Mouse (Mus musculus) kidney, postnatal 25 days (tissue): Measurements from ENCODE around the gene Steap3.

ENCODE experiments used
- DNase-seq, 2 experiments: peaks; one replicate each; pipeline ENCODE4 v3.0.0; 2021; ENCODE audit warnings: mixed read lengths in 2 of 2

Steap3 gene

DNA sequence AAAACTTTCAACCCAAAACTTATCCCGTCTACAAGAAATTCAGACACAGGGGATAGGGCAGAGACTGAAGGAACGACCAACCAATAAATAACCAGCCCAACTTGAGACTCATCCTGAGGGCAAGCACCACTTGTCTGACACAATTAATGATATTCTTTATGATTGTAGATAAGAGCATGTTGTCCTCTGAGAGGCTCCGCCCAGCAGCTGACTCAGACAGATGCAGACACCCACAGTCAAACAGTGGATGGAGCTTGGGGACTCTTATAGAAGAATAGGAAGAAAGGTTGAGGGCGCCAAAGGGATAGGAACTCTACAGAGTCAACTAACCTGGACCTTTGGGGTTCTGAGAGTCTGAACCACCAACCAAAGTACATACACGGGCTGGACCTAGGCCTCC is 22.7 kb downstream of the Steap3 start:
- no peak for DNase-seq

DNA sequence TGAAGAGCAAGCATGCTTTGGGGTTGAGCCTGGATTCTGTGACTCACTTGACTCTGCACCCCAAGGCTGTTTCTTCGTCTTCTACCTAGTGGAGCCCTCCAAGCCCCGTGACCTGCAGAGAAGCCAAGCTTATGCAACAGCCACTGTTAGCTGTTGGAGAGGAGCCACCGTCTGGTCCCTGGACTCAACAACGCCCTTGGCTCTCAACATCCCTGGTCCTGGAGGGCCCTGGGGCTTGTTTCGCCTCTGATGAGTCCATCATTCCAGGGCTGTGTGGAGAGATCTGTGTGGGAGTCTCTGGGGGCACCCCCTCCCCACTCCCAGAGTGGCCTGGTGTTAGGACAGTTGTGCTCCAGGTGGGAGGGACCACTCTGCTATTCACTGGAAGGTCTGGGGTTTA is 24.3 kb downstream of the Steap3 start:
- DNase-seq, result peak; percentile 31 to 72

DNA sequence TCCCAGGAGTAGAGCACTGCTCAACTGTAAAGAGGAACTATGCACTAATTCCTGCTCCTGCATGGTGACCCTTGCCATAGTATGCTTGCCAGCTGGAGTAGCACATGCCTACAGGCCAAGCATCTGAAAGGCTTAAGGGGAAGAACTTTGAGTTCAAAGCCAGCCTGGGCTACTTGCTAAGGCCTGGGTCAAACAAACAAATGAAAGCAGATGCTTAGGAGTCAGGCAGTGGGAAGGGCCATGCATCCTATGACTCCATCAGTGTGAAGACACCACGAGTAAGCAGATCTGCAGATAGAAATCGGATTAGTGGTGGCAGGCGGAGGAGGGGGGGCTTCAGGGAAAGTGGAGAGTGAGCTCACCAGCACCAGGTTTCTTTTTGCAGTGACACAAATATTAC is 25.2 kb downstream of the Steap3 start:
- no peak for DNase-seq

DNA sequence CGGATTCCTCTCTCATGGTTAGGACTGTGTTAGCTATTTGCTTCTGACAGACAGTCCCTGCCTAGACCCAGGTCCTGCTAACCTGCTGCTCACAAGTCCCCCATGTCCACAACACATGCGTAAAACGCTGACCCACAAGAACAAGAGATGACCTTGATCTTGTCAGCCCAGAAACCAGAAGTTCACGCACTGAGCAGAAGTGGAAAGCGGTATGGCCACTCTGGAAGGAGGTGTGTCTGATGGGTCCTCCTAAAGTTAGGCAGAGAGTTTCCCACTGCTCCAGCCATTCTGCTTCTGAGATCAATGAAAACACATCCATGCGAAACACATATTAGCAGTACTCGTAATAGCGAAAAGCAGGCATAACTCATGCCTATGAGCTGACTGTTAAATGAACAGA is 25.6 kb downstream of the Steap3 start:
- DNase-seq, result no peak

DNA sequence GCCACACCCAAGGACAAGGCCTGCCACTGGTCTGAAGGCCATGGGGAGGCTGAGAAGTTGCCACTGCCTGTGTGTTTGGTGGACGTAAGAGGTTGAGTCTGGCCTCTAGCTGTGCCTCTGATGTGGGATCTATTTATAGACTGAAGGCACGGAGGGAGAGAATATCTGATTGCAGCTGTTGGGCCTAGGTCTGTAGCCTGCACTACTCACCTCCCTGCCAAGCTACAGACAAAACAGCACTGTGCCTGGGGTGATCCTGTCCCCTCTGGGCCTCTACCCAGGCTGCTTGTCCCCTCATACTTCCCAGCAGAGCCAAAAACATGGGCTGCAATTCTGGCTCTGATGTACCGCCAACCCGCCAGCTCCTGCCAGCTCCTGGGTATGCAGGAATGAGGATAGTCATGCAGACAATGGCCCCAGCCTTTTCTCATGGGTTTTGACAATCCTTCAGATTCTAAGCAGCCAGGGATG is 26.8 kb downstream of the Steap3 start:
- no peak for DNase-seq

DNA sequence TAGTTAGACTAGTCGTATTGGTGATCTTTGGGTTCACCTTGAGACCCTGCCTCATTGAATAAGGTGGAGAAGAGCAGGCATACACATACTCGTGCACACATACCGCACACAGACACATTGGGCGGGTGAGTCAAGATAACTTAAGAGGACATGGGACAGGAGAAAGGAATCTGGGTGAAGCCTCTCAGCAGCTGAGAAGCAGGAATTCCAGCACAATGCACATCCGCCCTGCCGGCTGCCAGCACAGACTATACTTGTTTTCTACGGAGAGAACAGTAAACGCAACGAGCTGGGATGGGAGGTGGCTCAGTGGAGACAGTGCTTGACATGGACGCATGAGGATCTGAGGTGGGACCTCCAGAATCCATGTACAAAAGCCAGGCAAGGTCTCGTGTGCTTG is 27.9 kb downstream of the Steap3 start:
- DNase-seq, result no peak

DNA sequence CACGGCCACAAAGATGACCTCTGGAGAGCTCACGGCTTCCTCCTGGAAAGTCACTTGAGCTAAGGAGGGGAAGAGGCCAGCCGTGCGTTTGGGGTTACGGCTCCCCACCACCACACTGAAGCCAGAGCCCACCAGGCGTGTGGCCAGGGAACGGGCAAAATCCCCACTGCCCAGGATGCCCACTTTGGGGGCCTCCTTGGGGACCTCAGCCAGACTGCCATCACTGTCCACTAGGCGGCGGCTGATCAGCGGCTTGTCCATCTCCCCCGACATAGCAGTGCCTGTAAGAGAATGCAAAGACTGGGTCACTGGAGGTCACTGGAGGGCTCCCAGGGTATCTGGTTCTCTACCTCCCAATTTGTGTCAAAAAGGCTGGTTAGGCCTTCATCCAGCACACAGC is 28.5 kb downstream of the Steap3 start:
- no peak for DNase-seq

DNA sequence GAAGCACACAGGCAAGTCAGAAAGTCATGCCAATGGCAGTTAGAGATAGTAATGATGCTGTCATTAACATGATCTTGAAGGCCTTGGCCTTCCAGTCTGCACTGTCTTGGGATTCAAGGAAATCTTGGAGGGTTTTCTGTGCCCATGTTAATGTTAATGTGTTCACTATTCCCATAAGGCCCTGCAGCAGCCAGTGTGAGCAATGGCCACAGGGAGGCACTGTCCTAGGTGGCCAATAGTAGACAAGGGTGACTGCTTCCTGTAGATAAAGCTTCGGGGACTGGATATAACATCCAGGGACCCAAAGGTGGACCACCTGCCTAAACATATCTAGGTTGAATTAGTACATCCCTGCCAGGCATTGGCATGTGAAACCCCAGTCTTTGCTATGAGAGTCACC is 35.4 kb downstream of the Steap3 start:
- DNase-seq, result no peak

DNA sequence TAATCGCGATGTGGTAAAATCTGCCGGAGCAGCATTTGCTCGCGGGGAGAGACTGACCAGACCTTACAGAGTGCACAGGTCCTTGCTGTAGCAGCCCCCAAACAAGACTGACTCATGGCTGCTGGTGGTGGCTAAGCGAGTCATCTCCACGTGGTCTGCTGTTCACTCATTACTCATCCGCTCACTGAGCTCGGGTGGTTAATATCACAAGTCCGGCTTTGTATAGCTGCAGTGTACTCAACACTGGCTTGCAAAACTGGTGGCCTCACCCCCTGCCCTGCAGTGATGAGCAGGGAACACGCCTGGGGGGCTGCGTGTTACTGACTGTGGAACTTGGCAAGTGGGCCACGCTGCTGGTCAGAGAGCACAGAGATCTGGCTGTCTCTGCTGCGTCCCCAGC is 36.1 kb downstream of the Steap3 start:
- DNase-seq, result no peak

DNA sequence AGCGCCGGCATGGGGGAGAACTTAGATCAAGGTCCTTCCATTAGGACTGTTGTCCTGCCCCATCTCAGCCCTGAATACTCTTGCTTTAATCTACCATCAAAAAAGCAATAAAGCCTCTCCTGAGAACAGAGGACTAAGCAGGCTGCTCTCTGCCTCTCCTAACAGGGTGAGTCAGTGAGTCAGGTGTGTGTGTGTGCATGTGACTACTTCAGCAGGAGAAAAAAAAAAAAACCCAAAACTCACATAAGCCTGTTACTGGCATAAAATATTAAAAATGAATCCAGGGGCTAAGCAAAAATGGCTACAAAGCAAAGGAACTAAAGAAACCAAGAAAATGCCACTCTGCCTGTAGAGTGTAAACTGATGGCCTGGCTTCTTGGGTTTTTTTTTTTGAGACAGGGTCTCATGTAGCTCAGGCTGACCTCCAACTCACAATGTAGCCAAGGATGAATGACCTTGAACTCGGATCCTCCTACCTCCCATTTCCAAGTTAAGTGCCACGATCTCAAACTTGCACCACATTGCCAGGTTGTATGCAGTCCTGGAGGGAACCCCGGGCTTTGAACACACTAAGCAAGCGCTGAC is 36.8 kb downstream of the Steap3 start:
- no peak for DNase-seq

DNA sequence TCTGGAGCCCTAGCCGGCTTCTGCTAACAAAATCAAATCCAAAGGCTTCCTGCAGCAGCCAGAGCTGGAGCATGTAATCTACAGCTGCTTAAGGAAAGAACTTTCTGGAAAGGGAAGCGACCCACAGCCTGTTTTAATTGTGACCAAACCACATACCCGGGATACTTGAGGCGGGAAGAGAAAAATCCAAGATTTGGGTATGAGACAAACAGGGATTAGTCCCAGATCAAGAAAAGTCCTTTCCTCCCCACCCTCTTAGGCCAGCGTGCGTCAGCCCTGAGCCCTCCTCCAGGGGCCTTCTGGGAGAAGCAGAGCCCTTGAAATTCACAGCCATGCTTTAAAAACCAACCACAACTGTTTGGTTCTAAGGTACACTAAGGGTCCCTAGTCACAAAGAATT is 40.3 kb downstream of the Steap3 start:
- DNase-seq, result no peak

DNA sequence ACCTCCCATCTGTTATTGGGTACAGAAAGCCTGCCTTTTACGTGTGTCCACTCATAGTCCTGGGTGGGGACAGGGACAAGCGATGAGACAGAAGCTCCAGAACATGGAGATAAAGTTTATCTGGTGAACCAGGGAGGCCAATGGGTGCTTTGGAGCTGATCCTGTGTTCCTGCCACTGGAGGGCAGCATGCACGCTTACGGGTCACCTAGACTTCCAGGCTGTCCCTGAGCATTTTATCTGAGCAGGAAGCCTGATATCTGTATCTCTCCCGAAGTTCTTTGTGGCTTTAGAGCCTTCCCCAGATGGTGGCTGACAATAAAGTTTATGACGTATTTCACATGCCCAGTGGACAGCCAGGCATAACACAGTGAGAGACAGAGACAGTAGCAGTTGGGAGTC is 41.2 kb downstream of the Steap3 start:
- DNase-seq, result peak in 1 of 2 experiments; percentile 53

DNA sequence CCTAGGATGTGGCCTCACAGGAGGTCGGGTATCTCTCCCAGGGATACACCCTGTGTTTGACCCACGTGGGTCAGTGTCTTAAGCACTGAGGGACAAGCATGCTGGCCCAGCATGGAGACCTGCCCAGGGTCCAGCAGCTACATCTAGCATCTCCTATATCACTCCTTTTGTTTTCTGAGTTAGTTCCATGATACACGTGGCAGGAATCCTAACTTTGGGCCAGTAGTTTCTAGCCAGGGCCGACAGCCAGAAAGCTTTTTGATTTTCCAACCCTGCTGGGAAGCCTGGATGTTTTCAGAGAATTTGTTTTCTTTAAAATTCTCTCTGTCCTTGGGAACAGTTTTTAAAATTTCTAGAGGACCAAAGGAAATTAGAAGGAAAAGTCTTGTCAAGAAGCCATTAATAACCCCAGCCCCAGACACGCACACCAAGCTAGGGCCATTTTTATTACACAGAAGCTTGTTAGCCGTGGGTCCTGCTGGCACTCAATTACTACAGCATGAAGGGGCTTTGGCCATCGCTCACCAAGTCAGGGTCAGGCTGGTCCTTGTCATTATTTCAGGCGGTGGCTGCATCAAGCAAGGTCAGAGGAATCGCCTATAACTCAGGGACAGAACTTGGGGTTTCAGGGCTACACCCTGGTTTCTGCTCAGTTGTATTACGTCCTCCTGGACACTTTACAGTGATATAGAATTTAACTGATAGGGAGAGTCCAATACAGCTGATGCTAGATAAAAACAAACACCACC is 42.6 kb downstream of the Steap3 start:
- no peak for DNase-seq

DNA sequence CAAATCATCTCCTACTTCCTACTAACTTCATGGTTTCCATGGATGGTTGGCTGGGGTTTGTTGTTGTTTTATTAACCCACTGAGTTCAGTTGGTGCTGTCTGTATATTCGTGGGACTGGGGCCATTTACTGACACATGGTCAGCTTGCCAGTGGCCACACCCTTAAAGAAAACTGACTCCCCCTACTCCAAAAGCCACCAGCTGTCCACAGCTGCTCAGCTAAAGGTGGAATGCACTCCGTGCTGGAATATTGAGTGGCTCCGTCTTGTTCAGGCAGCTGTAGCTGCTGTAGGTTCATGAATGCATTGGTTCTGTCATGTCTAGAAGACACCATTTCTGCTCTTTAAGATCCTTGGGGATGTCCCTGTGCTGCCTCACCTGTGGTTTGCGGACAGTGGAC is 48.9 kb downstream of the Steap3 start:
- no peak for DNase-seq

DNA sequence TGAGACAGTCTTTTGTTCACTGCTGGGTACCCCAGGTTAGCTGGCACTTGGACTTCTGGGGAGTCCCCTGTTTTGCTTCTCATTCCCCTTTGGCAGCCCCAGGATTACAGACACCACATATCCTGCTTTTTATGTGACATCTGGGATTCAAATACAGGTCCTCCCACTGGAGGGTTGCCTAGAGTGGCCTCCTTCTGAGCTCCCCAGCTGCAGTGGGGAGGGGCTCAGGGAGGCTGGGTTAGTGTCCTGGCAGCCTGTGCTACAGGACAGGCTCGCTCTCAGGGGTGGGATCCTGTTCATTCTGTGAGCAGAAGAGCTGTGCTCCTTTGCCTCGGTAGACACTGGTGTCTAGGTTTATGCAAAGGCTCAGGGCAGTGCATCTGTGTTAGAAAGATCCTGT is 51.2 kb downstream of the Steap3 start:
- no peak for DNase-seq

DNA sequence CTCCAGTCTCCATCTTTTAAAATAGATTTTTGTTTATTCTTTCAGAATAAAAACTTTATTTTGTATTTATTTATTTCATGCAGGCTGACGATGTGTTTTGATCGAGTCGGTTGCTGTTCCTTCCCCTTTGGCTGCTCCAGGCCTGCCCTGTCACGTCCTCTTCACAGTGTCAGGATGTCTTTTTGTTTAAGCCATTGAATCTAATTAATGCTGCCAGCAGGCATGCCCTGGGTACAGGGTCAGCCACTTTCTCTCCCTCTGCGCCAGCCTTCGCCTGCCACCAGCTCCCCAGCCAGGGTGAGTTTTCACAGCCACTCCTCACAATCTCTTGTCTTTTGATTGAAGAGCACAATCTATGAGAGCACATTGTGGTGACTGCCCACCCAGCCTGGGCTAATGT is 51.7 kb downstream of the Steap3 start:
- no peak for DNase-seq

DNA sequence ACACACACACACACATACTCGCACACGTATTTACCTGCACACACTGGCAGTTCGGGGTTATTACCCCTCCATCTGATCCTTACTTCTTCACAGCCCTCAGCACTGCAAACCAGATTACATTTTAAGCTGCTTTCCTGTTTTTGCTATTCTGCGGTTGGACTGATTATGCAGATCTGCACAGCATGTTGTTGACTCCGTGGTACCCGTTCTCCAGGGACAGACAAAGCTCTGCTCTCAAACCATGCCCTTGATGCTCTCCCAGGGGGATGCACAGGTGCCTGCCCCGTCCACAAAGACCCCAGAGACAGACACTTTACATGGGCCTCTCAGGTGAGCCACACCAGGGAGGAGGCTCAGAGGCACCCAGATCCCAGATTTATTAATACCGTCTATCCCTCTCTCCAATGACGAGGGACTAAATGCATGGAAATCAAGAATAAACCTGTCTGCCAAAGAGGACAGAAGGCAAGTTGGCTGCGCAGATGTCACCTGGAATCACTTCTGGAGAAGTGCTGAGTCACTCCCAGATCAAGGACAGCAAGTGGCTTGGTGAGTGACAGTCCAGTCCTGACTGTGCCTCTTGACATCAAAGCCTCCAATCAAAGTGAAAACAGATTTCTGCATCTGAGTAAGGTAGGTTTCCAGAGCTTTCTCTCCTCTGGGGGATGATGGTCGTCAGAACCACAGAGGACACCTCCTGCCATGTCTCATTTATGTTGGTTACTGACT is 63.8 kb downstream of the Steap3 start:
- no peak for DNase-seq

DNA sequence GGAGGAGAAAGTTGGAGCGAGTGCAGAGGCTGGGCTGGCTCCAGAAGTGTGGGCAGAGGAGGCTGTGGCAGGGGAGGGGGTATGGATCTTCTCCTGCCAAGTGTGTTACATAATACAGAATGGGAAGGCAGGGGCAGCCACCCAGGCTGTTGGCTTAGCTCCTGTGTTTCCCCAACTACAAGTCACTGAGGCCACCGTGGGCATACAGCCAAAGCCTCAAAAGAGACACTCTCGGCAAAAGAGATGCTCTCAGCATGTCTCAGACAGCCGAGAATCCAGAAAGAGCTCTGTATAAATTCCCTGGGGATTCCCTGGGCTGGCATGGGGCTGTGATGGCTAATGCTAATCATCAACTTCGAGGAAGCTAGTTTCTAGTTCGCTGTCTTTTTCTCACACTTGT is 64.9 kb downstream of the Steap3 start:
- no peak for DNase-seq

DNA sequence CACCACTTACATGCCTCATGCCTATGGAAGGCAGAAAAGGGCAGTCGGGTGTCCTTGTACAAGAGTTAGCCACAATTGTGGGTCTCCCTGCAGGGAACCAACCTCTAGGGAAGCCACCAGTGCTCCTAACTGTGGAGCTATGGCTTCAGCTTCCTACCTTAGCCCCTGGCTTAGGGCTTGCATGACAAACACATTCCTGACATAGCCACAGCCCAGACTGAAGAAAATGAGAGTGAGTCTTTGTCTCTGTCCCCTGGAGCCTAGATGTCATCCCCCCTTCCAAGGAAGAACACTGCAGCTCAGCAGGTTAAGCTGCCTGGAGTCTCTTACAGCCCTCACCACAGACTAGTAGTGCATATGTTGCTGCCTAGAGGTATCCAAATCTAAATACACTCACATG is 67.7 kb downstream of the Steap3 start:
- no peak for DNase-seq

DNA sequence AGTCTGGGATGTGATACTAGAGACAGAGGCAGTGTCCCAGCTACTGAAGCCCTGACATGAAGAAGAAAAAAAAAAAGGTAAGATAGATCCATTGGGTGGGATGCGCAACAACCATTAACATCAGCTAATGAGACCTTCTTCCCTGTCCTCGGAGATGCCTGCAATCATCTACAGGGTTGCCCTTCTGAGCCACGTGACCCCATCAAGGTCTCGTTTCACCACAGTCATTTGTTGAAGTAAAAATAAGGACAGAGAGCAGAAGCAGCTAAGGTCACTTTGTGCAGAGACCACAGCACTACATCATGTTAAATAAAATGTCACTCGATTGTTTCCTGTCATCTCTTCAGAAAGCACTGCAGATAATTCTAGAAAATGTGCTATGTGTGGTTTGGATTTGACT is 68.7 kb downstream of the Steap3 start:
- DNase-seq, result no peak

DNA sequence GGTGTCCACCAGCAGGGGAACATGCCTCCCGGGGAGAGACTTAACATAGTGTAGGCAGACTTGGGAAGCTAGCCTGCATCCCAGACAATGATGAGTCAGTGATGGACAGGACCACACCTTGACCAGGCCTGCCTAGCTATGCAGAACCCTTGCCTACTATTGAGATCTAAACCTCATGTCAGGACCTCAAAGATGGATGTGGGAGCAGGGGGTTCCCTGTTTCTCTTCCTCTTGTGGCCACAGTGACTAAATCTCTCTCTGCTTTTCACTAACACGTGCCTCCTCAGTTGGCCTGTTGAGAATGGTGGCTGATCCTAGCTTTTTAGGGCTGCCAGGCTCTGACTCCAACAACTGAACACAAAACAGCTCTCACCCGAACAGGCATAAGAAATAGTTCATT is 70.0 kb downstream of the Steap3 start:
- DNase-seq, result no peak

DNA sequence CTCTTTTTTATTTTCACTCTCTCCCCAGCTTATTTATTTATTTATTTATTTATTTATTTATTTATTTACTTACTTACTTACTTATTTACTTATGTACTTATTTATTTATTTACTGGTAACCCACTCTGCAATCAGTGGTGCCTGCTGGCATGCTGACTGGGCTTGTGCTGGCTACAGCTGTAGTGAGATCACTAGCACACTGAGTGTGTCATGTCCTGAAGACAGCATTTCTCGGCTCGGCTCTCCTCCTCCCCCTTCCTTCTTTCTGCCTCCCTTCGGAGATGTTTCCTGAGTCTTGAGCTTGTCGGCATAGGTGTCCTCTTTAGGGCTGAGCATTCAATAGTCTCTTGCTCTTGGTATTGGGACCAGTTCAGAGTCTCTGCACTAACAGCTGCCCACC is 73.6 kb downstream of the Steap3 start:
- no peak for DNase-seq

DNA sequence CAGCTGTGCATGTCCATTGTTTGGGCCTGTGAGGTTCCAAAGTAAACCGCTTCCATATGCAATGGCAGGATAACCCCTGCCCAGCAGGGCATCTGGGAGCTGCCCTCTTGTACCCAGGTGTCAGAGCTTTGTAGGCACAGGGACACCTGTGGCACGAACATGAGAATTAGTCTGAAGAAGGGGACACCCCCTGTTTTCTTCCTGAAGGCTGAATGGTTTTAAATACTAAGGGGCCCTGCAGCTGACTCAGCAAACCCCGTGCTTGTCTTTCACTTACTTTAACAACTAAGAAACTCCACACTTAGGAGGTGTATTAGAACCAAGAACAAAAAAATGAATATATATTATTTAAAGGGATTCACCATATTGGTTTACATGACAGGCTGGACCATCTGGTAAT is 74.4 kb downstream of the Steap3 start:
- DNase-seq, result no peak

DNA sequence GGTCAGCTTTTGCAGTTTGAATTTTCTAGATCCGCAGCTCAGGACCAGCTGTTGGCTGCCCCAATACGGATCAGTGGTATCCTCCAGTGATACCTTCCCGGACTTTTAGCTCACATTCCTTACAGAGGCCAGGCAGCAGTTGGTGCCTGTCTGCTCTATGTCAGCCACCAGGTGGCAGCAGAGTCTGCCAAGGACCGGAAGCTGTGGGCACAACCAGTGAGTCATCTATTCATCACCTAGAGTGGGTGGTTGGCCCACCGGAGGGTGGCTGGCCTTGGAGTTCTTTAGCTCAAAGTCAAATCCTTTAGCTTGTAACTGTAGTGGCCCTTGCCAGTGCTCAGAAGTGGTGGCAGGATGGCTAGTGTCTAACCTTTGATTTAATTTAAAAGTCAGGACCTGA is 75.3 kb downstream of the Steap3 start:
- peak; percentile 74 to 77 for DNase-seq
